In the genomic region with DNA sequence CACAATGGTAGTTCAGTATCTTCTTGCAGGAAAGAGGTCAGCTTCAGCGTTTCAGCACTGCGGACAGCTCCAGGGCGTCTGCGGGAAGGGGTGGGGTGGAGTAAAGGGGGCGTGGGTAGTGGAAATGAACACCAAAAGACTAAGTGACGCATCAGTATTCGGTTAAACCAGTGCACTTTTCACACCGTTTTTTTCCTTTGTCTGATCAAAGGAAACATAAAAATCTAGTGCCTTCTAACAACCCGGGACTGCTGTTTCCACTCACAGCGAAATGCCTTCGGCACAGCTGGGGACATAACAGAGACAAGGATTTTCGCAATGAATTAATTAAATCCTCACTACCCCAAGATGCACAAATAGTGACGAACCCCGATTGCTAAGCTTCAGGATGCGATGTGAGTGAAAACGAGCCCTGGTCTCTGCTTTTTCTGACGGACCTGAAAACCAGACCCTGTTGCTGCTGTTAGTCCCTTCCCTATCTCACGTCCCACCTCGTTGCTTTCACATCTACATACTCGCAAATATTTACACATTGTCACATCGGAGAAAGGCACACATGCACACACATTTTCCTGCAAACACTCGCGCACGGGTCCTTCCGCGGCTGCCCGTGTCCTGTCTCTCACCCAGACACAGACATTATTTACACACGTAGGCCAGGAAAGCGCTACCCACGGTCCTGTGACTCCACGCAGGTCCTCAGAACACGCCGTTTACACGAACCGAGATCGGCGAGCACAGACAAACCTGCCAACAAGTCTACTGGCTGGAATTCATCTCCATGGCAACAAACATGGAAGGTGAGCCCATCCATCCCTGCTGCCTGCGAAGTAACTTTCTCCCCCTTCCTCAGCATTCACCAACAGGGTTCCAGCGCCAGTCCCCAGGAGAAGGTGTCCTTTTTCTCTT, we compare ENCODE assay signal across 9 mouse cellular contexts. TPM values are rescaled to one million over a fixed set of nuclear protein-coding genes. Genes with fewer than 3 reads are reported as not detected.
DNase-seq lines count a peak whose midpoint lies in the region; ATAC-seq and TF ChIP-seq lines count a peak whose summit lies in the region.
"Had no signal": no experiment of that assay in that cellular context is flagged by ENCODE, and none has a peak within 500 bp of the region (broad histone marks: within the 10 kb centered on the region; RNA-seq: fewer than 3 reads in every experiment).

TSS of gene Ctxn2 (plus strand) at position 790 of the 909 bp plus-strand sequence.

- no peaks in the 10 kb centered on the region for H3K27me3 ChIP-seq in heart, adult 2 months (ENCODE audit: control insufficient read depth, insufficient read depth, low read length)
- H3K27me3 ChIP-seq in limb, embryonic 10.5 days (ENCODE audit: low read depth, poor library complexity, severe bottlenecking): 0 out of 2 replicates have a peak, but pooled peaks cover 5% of the 10 kb centered on the region
- no peaks in the 10 kb centered on the region for H3K27me3 ChIP-seq in midbrain, embryonic 12.5 days

- no peaks in the 10 kb centered on the region for H3K79me2 ChIP-seq in heart, adult 2 months (replicated peaks; ENCODE audit: control insufficient read depth, insufficient read depth, low read length)

- ATAC-seq in midbrain, embryonic 12.5 days (ENCODE audit: low FRiP score, low read depth): peak; percentile 54

- no peak for TF ChIP-seq POLR2A in heart, adult 2 months (IDR thresholded peaks at IDR 0.05; ENCODE audit: insufficient read depth, low read depth, low read length)

- no peak for TF ChIP-seq CTCF in heart, adult 2 months (IDR thresholded peaks at IDR 0.05)

- 2% methylated on average over 39 of the region's 39 CpGs for WGBS in heart, adult 2 months
- 2% methylated on average over 39 of the region's 39 CpGs for WGBS in limb, embryonic 10.5 days
- WGBS in midbrain, embryonic 12.5 days: 1% methylated on average over 39 of the region's 39 CpGs

- no peak within 1 kb of the TSS for H3K27ac ChIP-seq in heart, adult 2 months
- no peak within 1 kb of the TSS for H3K27ac ChIP-seq in limb, embryonic 10.5 days
- no peak within 1 kb of the TSS for H3K27ac ChIP-seq in midbrain, embryonic 12.5 days (replicated peaks)

- H3K4me2 ChIP-seq in midbrain, embryonic 12.5 days (replicated peaks): peak within 1 kb of the TSS; percentile 73

- H3K4me3 ChIP-seq in heart, adult 2 months: no peak within 1 kb of the TSS
- peak within 1 kb of the TSS; percentile 43 for H3K4me3 ChIP-seq in limb, embryonic 10.5 days
- H3K4me3 ChIP-seq in midbrain, embryonic 12.5 days: peak within 1 kb of the TSS; percentile 44

- no peaks in the 10 kb centered on the region for H3K36me3 ChIP-seq in heart, adult 2 months (ENCODE audit: control insufficient read depth, insufficient read depth, low read length)
- H3K36me3 ChIP-seq in limb, embryonic 10.5 days: no peaks in the 10 kb centered on the region
- H3K36me3 ChIP-seq in midbrain, embryonic 12.5 days: no peaks in the 10 kb centered on the region

- H3K9me3 ChIP-seq in limb, embryonic 10.5 days (replicated peaks): no peaks in the 10 kb centered on the region
- no peaks in the 10 kb centered on the region for H3K9me3 ChIP-seq in midbrain, embryonic 12.5 days

- peak; percentile 81 for DNase-seq in adrenal gland, adult 2 months
- peak; percentile 73 for DNase-seq in embryo, embryonic 11.5 days (ENCODE audit: low read depth, low spot score)
- DNase-seq in heart, adult 2 months: peak; percentile 52 to 75
- peak; percentile 56 for DNase-seq in kidney, adult 18-20 months
- DNase-seq in limb, embryonic 10.5 days (ENCODE audit: low spot score): peak; percentile 94
- DNase-seq in spleen, adult 12 weeks (ENCODE audit: low spot score): peak; percentile 12
- no peak for DNase-seq in MN1 (ENCODE audit: low spot score)

- no peak within 1 kb of the TSS for H3K9ac ChIP-seq in heart, adult 2 months (ENCODE audit: low read depth, low read length)
- peak within 1 kb of the TSS; percentile 51 for H3K9ac ChIP-seq in midbrain, embryonic 12.5 days (replicated peaks)

- intact Hi-C loops in heart, adult 2 months (cut with DNase I): no loop called here

- no peaks in the 10 kb centered on the region for H3K4me1 ChIP-seq in heart, adult 2 months (ENCODE audit: control insufficient read depth, insufficient read depth, low read length)
- H3K4me1 ChIP-seq in limb, embryonic 10.5 days: peaks cover 12% of the 10 kb centered on the region
- H3K4me1 ChIP-seq in midbrain, embryonic 12.5 days: peaks cover 15% of the 10 kb centered on the region

- TF ChIP-seq EP300 in heart, adult 2 months (IDR thresholded peaks at IDR 0.05; ENCODE audit: insufficient read depth, low read depth, low read length): no peak

RNA-seq across cellular contexts. Expression of gene Ctxn2, which starts in this region (rescaled TPM):
- total RNA-seq in adrenal gland, adult 2 months (2021): not detected
- not detected in 2 replicates for polyA plus RNA-seq in adrenal gland, adult 2 months (2012; rRNA removed)
- total RNA-seq in heart, adult 2 months (2021): not detected
- polyA plus RNA-seq in heart, adult 2 months (2012; rRNA removed): not detected in 2 replicates
- not detected in 2 replicates for polyA plus RNA-seq in limb, embryonic 10.5 days (2016; fragmentation: Nextera tagmentation; extraction: Ambion mirVana)
- 0.41 TPM in 1 of 2 replicates, not detected in the other for polyA plus RNA-seq in midbrain, embryonic 12.5 days (2016; fragmentation: Nextera tagmentation; extraction: Ambion mirVana)
- total RNA-seq: neutrophil, adult 5-6 weeks had no signal

Comparison
In these comparisons a context has a peak if more than half of its experiments do, and no peak if none do; other contexts are left out.
1. Peak in DNase-seq in adrenal gland, adult 2 months; RNA of the gene not detected or under 1 TPM.
2. Peak in DNase-seq in heart, adult 2 months; RNA of the gene not detected or under 1 TPM.
3. Peak in DNase-seq and H3K4me3 ChIP-seq in limb, embryonic 10.5 days; RNA of the gene not detected or under 1 TPM.
4. Peak in ATAC-seq, H3K4me3 ChIP-seq, H3K9ac ChIP-seq and H3K4me2 ChIP-seq in midbrain, embryonic 12.5 days; RNA of the gene not detected or under 1 TPM.